Mouse (Mus musculus) neural tube, postnatal 0 days (tissue): Measurements from ENCODE around the gene G6pc2. TPM values are rescaled to one million over a fixed set of nuclear protein-coding genes. Genes with fewer than 3 reads are reported as not detected.

Experiments
- polyA plus RNA-seq: library from polyadenylated mRNA; unstranded; fragments of >200 nt; fragmentation: Nextera tagmentation; extraction: Ambion mirVana; gene quantifications from 2 replicates; pipeline ENCODE4 v1.2.1, GENCODE M21; 2015

The G6pc2 gene
- polyA plus RNA-seq = 0.10 and 0.24 TPM in 2 replicates

GRCm38 (mm10) chr2:69210773-69211172 lies at the start of gene G6pc2:
TSS of gene G6pc2 (plus strand) at chr2:69211073.

GRCm38 (mm10) chr2:69205791-69206351 lies 5.0 kb upstream of the G6pc2 start, which contains the start of gene Spc25:
TSS of gene Spc25 (minus strand) at chr2:69206194.

Other genes starting within 250 kb of the G6pc2 start
- gene Nostrin, start 75.3 kb upstream of the G6pc2 start, polyA plus RNA-seq = 1.5 and 2.4 TPM in 2 replicates
- gene Spc25, start 4.9 kb upstream of the G6pc2 start, polyA plus RNA-seq = 14.9 and 17.8 TPM in 2 replicates
- gene Abcb11, start 131.5 kb downstream of the G6pc2 start, polyA plus RNA-seq = 0.14 TPM in 1 of 2 replicates, not detected in the other
- gene Dhrs9, start 169.4 kb downstream of the G6pc2 start, polyA plus RNA-seq = not detected in 2 replicates